Mouse (Mus musculus): ENCODE results near the gene Nup133. TPM values are rescaled to one million over a fixed set of nuclear protein-coding genes. Genes with fewer than 3 reads are reported as not detected.

The Nup133 gene
- total RNA-seq, 2 experiments from 2014 or later, result 40.0 to 69.3 TPM

- ATAC-seq (replicated peaks; ENCODE audit: low FRiP score, poor library complexity, severe bottlenecking), result no peak
Observed at GRCm38 (mm10) chr8:123958130-123958529, 9.1 kb upstream of the Nup133 start.

- ATAC-seq (replicated peaks; ENCODE audit: low FRiP score, poor library complexity, severe bottlenecking), result no peak
Observed at GRCm38 (mm10) chr8:123954246-123954645, 5.2 kb upstream of the Nup133 start.

- ATAC-seq (replicated peaks; ENCODE audit: low FRiP score, poor library complexity, severe bottlenecking), result no peak
Observed at GRCm38 (mm10) chr8:123953686-123954085, 4.6 kb upstream of the Nup133 start.

- peak; percentile 60 for ATAC-seq (replicated peaks; ENCODE audit: low FRiP score, poor library complexity, severe bottlenecking)
Observed at GRCm38 (mm10) chr8:123950077-123950802, 1.2 kb upstream of the Nup133 start.

- peak; percentile 38 for ATAC-seq (replicated peaks; ENCODE audit: low FRiP score, poor library complexity, severe bottlenecking)
Observed at GRCm38 (mm10) chr8:123949686-123949986, 571 bp upstream of the Nup133 start.

- no peak for ATAC-seq (replicated peaks; ENCODE audit: low FRiP score, poor library complexity, severe bottlenecking)
Observed at GRCm38 (mm10) chr8:123929026-123929425, 20.0 kb downstream of the Nup133 start.

GRCm38 (mm10) chr8:123925671-123926070 lies 23.4 kb downstream of the Nup133 start:
- no peak for ATAC-seq (replicated peaks; ENCODE audit: low FRiP score, poor library complexity, severe bottlenecking)

GRCm38 (mm10) chr8:123924719-123925118 lies 24.3 kb downstream of the Nup133 start:
- peak; percentile 86 for ATAC-seq (replicated peaks; ENCODE audit: low FRiP score, poor library complexity, severe bottlenecking)

GRCm38 (mm10) chr8:123914635-123915034 lies 34.4 kb downstream of the Nup133 start:
- no peak for ATAC-seq (replicated peaks; ENCODE audit: low FRiP score, poor library complexity, severe bottlenecking)

- no peak for ATAC-seq (replicated peaks; ENCODE audit: low FRiP score, poor library complexity, severe bottlenecking)
Observed at GRCm38 (mm10) chr8:123912265-123912664, 36.8 kb downstream of the Nup133 start.

- no peak for ATAC-seq (replicated peaks; ENCODE audit: low FRiP score, poor library complexity, severe bottlenecking)
Observed at GRCm38 (mm10) chr8:123907604-123908003, 41.5 kb downstream of the Nup133 start.

GRCm38 (mm10) chr8:123902653-123903052 lies 46.4 kb downstream of the Nup133 start:
- ATAC-seq (replicated peaks; ENCODE audit: low FRiP score, poor library complexity, severe bottlenecking), result no peak

- ATAC-seq (replicated peaks; ENCODE audit: low FRiP score, poor library complexity, severe bottlenecking), result no peak
Observed at GRCm38 (mm10) chr8:123899366-123899765, 49.7 kb downstream of the Nup133 start.

GRCm38 (mm10) chr8:123898576-123898975 lies 50.5 kb downstream of the Nup133 start:
- no peak for ATAC-seq (replicated peaks; ENCODE audit: low FRiP score, poor library complexity, severe bottlenecking)

GRCm38 (mm10) chr8:123896774-123897173 lies 52.3 kb downstream of the Nup133 start:
- ATAC-seq (replicated peaks; ENCODE audit: low FRiP score, poor library complexity, severe bottlenecking), result no peak

- no peak for ATAC-seq (replicated peaks; ENCODE audit: low FRiP score, poor library complexity, severe bottlenecking)
Observed at GRCm38 (mm10) chr8:123896366-123896761, 52.7 kb downstream of the Nup133 start.

- ATAC-seq (replicated peaks; ENCODE audit: low FRiP score, poor library complexity, severe bottlenecking), result no peak
Observed at GRCm38 (mm10) chr8:123895680-123896365, 53.2 kb downstream of the Nup133 start.

GRCm38 (mm10) chr8:123895230-123895629 lies 53.8 kb downstream of the Nup133 start:
- no peak for ATAC-seq (replicated peaks; ENCODE audit: low FRiP score, poor library complexity, severe bottlenecking)

GRCm38 (mm10) chr8:123894502-123895097 lies 54.5 kb downstream of the Nup133 start, which contains the start of gene Acta1:
Gene Acta1, minus strand, starts transcription at chr8:123894751.
- ATAC-seq (replicated peaks; ENCODE audit: low FRiP score, poor library complexity, severe bottlenecking), result no peak

- no peak for ATAC-seq (replicated peaks; ENCODE audit: low FRiP score, poor library complexity, severe bottlenecking)
Observed at GRCm38 (mm10) chr8:123893413-123893812, 55.7 kb downstream of the Nup133 start.

GRCm38 (mm10) chr8:123892586-123893155 lies 56.4 kb downstream of the Nup133 start:
- ATAC-seq (replicated peaks; ENCODE audit: low FRiP score, poor library complexity, severe bottlenecking), result 0 out of 2 replicates have a peak, but pooled peaks have one; percentile 9
